Mouse (Mus musculus) C3H10T1/2 (cell line): ENCODE measurements around the gene Pex16. TPM values are rescaled to one million over a fixed set of nuclear protein-coding genes. Genes with fewer than 3 reads are reported as not detected.

ENCODE experiments used
- polyA plus RNA-seq, 2 experiments: library from polyadenylated mRNA; unstranded; fragments of >200 nt; fragmentation: generic; extraction: Trizol; gene quantifications; one replicate each; pipeline ENCODE4 v1.2.1; 2012; ENCODE audit warnings: missing spikeins in 2 of 2

The Pex16 gene
- 10 to 100 TPM; 22.4 to 24.6 TPM for polyA plus RNA-seq

DNA sequence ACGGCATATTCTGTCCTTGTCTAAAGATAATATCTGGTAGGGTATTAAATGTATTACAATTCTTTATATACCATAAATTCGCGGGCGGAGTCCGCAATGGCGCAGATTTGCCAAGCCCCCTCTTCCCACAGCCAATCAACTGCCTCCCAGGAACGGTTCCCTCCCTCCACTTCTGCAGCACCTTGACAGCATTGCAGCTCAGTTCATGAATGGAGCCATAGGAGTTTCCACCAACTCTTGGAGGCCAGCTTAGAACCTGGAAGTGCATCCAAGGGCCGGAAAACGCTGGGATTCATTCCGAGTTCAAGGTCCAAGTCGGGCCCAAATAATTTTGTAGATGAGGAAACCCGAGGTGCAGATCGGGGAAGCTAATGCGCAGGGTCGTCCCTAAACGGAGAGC lies at the start of gene Pex16, which contains the start of gene Large2:
Gene Pex16, plus strand, starts transcription at position 163 of the 400 bp plus-strand sequence.
Gene Large2, minus strand, starts transcription at position 356 of the 400 bp plus-strand sequence.

DNA sequence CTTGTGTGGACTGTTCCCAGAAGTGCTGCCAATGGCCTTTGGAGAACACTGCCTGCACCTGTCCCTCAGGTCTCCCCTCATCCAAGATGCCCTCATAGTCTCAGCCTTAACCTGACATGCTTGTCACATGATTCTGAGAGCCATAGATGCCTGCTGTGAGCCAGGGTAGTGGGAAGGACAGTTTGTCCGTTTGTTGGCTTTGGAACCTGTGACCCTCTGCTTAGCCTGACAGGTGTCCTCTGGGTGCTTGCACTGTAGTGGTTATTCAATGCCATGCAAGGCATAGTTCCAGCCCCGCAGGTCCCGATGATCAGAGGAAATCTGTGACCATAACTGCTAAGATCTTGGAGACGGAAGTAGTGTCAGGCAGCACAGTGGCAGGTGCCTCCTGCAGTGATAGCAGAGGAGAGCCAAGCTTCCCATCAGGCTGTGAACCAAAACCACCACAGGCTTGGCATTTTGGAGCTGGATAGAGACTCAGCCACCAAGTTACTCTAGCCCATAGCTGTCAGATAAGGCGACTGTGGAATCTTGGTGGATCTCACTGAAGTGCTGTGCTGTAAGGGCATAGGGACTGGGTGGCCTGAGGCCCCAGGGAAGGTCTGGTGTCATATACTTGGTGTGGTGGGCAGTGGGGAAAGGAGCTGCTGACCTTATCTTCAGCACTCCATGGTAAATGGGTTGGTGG lies 7.6 kb downstream of the Pex16 start, which contains the start of gene 1700029I15Rik:
Gene 1700029I15Rik, plus strand, starts transcription at position 638 of the 688 bp plus-strand sequence.

DNA sequence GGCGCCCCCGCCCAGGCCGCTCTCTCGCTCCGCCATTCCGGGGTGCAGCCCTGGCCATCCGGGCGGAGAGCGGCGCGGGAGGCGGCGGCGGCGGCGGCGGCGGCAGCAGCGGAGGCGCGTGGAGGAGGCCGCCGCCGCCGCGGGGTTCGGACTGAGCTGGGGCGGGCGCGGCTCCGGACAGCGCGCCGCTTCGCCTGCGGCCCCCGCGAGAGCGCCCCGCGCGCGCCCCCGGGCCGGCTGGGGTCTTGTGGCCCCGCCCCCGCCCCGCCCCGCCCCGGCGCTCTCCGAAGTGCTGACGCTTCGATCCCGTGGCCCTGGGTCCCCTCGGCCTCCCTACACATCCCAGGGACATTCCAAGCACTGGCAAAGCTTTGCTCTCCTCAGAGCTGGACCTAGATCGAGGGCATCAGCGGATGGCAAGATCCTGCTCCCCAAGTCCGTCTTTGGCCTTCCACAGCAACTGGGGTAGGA lies 26.6 kb downstream of the Pex16 start, which contains the start of gene Mapk8ip1:
Gene Mapk8ip1, minus strand, starts transcription at position 173 of the 471 bp plus-strand sequence.

Other genes with a start within 250 kb of the Pex16 start
- under 1 TPM in 1 of 2 experiments, not detected in 1; 0.09 TPM for gene Large2, start 193 bp downstream of the Pex16 start, polyA plus RNA-seq
- 1 to 10 TPM in 1 of 2 experiments, under 1 TPM in 1; 0.76 to 2.7 TPM for gene 1700029I15Rik, start 7.9 kb downstream of the Pex16 start, polyA plus RNA-seq
- gene Mapk8ip1, start 26.6 kb downstream of the Pex16 start, polyA plus RNA-seq = 10 to 100 TPM; 30.5 to 59.4 TPM
- gene Cry2, start 59.4 kb downstream of the Pex16 start, polyA plus RNA-seq = 1 to 10 TPM in 1 of 2 experiments, under 1 TPM in 1; 0.91 to 9.1 TPM
- gene Slc35c1, start 85.9 kb downstream of the Pex16 start, polyA plus RNA-seq = 1 to 10 TPM; 7.3 to 7.6 TPM
- gene Chst1, start 225.0 kb downstream of the Pex16 start, polyA plus RNA-seq = 10 to 100 TPM; 15.4 to 23.2 TPM